Mouse (Mus musculus) hindbrain, embryonic 14.5 days (tissue): ENCODE results near the gene Fam90a1a. TPM values are rescaled to one million over a fixed set of nuclear protein-coding genes. Genes with fewer than 3 reads are reported as not detected.

ENCODE experiments used
- ATAC-seq: fragments of 200-750 bp; cut with Nextera tagmentation; 2 replicates; pipeline ENCODE4 v1.8.0; 2017; ENCODE audit warnings: moderate number of reproducible peaks, mild to moderate bottlenecking, moderate TSS enrichment, moderate library complexity; ENCODE audit not compliant: low FRiP score
- DNase-seq: peaks from one replicate; pipeline ENCODE4 v3.0.0-alpha.2; 2015; ENCODE audit warnings: low spot score
- H3K27ac ChIP-seq: fragments of 300-500 bp; sonication (generic); 2 replicates; pipeline ENCODE4 v1.5.1; 2014; ENCODE audit warnings: mild to moderate bottlenecking, moderate library complexity
- H3K27me3 ChIP-seq: fragments of 300-500 bp; sonication (generic); 2 replicates; pipeline ENCODE4 v1.6.1; 2014; ENCODE audit warnings: mild to moderate bottlenecking, low read length, mixed read lengths; ENCODE audit not compliant: control insufficient read depth, insufficient read depth
- H3K36me3 ChIP-seq: fragments of 300-500 bp; sonication (generic); replicated peaks from 2 replicates; pipeline ENCODE4 v1.6.1; 2014; ENCODE audit not compliant: control insufficient read depth, insufficient read depth
- H3K4me1 ChIP-seq: fragments of 300-500 bp; sonication (generic); replicated peaks from 2 replicates; pipeline ENCODE4 v1.6.1; 2014; ENCODE audit warnings: antibody characterized with exemption, low read length, mixed read lengths; ENCODE audit not compliant: control insufficient read depth, insufficient read depth
- H3K4me2 ChIP-seq: fragments of 300-500 bp; sonication (generic); replicated peaks from 2 replicates; pipeline ENCODE4 v1.6.1; 2014; ENCODE audit warnings: mild to moderate bottlenecking, moderate library complexity
- H3K4me3 ChIP-seq: fragments of 300-500 bp; sonication (generic); replicated peaks from 2 replicates; pipeline ENCODE4 v1.5.1; 2014; ENCODE audit warnings: mild to moderate bottlenecking, low read length
- H3K9ac ChIP-seq: fragments of 300-500 bp; sonication (generic); 2 replicates; pipeline ENCODE4 v1.6.1; 2014
- H3K9me3 ChIP-seq: fragments of 300-500 bp; sonication (generic); 2 replicates; pipeline ENCODE4 v1.6.1; 2016; ENCODE audit warnings: low read length; ENCODE audit not compliant: control insufficient read depth
- WGBS: fragments of 180-500 bp; shearing (Covaris S2); extraction: QIAGEN DNeasy Blood & Tissue Kit; methylation state at CpG from one replicate; pipeline ENCODE4 v1.1.7; 2014; 5-methylcytosine and 5-hydroxymethylcytosine counted together
- polyA plus RNA-seq: library from polyadenylated mRNA; unstranded; fragments of >200 nt; fragmentation: Nextera tagmentation; extraction: Ambion mirVana; gene quantifications from 2 replicates; pipeline ENCODE4 v1.2.1, GENCODE M21; 2014

Gene Fam90a1a
- polyA plus RNA-seq, 1 experiment from 2014 or later: not detected

- no peaks in the 10 kb centered on the region for H3K4me1 ChIP-seq
- no peak overlapping the region for H3K4me2 ChIP-seq
- no peak overlapping the region for H3K4me3 ChIP-seq
- ATAC-seq (no peak), DNase-seq (peak; percentile 78)
- H3K9me3 ChIP-seq: no peaks in the 10 kb centered on the region
- no peaks in the 10 kb centered on the region for H3K27me3 ChIP-seq
- H3K36me3 ChIP-seq: no peaks in the 10 kb centered on the region
- WGBS: 5% methylated on average over 9 of the region's 9 CpGs
- no peak overlapping the region for H3K27ac ChIP-seq
- no peak overlapping the region for H3K9ac ChIP-seq
These were observed 3.2 kb upstream of the Fam90a1a start for GRCm38 (mm10) chr8:21955321-21955720.

DNA sequence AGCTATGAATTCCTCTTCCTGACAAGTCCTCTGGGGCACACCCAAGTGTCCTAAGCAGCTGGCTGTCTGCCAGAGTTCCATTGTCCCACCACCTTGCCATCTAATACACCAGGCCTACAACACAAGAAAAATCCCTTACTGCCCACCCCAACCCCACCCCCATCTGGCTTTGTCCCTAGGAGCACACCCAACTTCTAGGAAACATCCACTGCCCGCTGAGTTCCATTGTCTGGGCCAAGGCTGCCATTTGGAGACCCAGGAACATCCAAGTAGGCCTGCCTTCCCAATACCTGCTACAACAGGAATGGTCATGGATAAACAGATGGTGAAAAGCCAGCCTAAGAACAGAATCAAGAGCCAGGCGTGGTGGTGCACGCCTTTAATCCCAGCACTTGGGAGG lies 2.2 kb upstream of the Fam90a1a start:
- H3K36me3 ChIP-seq: no peaks in the 10 kb centered on the region
- DNase-seq (no peak), ATAC-seq (no peak)
- no peak overlapping the region for H3K4me2 ChIP-seq
- H3K9me3 ChIP-seq: no peaks in the 10 kb centered on the region
- no peak overlapping the region for H3K27ac ChIP-seq
- H3K27me3 ChIP-seq: no peaks in the 10 kb centered on the region
- 79% methylated on average over 3 of the region's 3 CpGs for WGBS
- no peak overlapping the region for H3K4me3 ChIP-seq
- no peaks in the 10 kb centered on the region for H3K4me1 ChIP-seq
- H3K9ac ChIP-seq: no peak overlapping the region

- no peak overlapping the region for H3K9ac ChIP-seq
- no peak overlapping the region for H3K27ac ChIP-seq
- DNase-seq (no peak), ATAC-seq (no peak)
- no peak overlapping the region for H3K4me3 ChIP-seq
- 74% methylated on average over 1 of the region's 1 CpGs for WGBS
- H3K4me2 ChIP-seq: no peak overlapping the region
- no peaks in the 10 kb centered on the region for H3K4me1 ChIP-seq
- H3K27me3 ChIP-seq: no peaks in the 10 kb centered on the region
- H3K9me3 ChIP-seq: no peaks in the 10 kb centered on the region
- no peaks in the 10 kb centered on the region for H3K36me3 ChIP-seq
These were observed 8.1 kb downstream of the Fam90a1a start for GRCm38 (mm10) chr8:21966646-21967045.

DNA sequence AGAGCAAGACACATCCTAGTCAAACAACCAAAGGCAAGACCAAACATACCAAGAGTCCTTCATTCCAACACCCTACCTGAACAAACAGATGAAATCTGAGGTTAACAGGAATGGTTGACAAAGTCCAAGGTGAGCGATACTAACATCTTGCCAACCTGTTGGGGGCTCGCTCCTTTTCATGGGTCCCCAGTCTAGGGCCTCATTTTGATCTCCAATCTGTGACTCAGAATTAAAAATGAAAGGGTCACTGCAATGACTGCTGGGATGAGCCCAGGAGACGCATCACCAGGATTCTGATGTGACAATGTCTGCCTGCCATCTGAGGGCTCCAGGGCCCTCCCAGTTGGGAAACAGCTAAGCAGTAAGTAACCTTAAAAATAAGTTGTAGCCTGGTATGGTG lies 11.0 kb downstream of the Fam90a1a start, which contains the start of gene Ccdc70:
Ccdc70 (plus strand) TSS at position 301 of the 400 bp plus-strand sequence.
- no peaks in the 10 kb centered on the region for H3K9me3 ChIP-seq
- H3K4me1 ChIP-seq: no peaks in the 10 kb centered on the region
- H3K27me3 ChIP-seq: no peaks in the 10 kb centered on the region
- no peaks in the 10 kb centered on the region for H3K36me3 ChIP-seq
- WGBS: 94% methylated on average over 3 of the region's 3 CpGs
- H3K27ac ChIP-seq: no peak within 1 kb of the TSS
- H3K4me3 ChIP-seq: no peak within 1 kb of the TSS
- H3K9ac ChIP-seq: no peak within 1 kb of the TSS
- DNase-seq (no peak), ATAC-seq (no peak)
- no peak within 1 kb of the TSS for H3K4me2 ChIP-seq

DNA sequence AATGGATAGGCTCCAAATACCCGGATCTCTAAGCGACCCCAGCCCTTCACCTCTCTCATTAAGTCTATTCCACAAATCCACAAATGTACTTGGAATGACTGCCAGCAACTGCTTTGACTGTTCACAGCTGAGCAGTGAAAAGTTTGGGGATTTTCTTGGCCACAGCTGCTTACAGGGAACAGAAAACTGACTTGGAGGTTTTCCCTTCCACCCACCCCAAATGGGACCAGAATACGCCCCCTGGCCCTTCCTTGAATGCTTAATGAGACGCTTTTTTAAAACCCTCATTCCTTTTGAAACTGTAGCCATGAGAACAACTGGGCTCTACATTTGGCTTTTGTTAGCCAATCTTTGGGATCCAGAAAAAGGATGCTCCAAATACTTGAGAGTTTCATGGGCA lies 19.7 kb downstream of the Fam90a1a start:
- ATAC-seq (peak; percentile 59; the same call in 1 of the 2 replicates), DNase-seq (no peak)
- no peak overlapping the region for H3K4me2 ChIP-seq
- no peaks in the 10 kb centered on the region for H3K9me3 ChIP-seq
- no peak overlapping the region for H3K9ac ChIP-seq
- H3K4me3 ChIP-seq: no peak overlapping the region
- H3K4me1 ChIP-seq: no peaks in the 10 kb centered on the region
- no peaks in the 10 kb centered on the region for H3K36me3 ChIP-seq
- H3K27ac ChIP-seq: no peak overlapping the region
- no peaks in the 10 kb centered on the region for H3K27me3 ChIP-seq
- 56% methylated on average over 4 of the region's 4 CpGs for WGBS

DNA sequence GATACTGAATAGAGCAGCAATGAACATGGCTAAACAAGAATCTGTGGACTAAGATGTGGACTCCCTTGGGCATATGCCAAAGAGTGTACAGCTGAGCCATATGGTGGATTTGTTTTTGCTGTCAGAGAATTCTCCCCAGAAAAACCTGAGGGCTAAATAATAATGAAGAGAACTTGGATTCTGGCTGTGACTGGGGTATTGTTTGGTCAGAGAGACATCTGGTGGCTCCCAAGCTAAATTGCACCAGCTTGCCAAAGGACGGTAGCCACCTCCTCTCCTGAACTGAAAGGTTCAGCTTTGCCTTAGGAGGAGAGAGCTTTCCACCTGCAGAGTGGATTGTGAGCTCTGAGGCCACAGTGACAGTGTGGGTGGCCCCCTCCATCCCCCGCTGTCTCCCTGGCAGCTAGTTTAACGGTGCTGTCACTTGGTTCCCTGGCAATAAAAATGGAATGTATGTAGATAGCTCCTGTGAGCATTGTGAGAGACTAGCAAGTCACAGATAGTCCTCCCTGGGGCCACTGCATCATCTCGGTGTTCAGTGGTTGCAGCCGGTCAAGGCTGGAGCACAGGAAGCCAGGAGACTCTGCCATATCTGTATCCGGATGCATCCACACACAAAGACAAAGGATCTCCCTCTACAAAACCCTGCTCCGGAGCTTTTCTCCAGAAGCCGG lies 23.3 kb downstream of the Fam90a1a start:
- Histone ChIP-seq H3K4me2 (no peak overlapping the region), H3K9ac (no peak overlapping the region), H3K27ac (no peak overlapping the region), H3K36me3 (no peaks in the 10 kb centered on the region), H3K4me3 (no peak overlapping the region), H3K9me3 (no peaks in the 10 kb centered on the region), H3K27me3 (no peaks in the 10 kb centered on the region), H3K4me1 (no peaks in the 10 kb centered on the region)
- DNase-seq (peak; percentile 59), ATAC-seq (peak; percentile 79)
- WGBS: 55% methylated on average over 8 of the region's 8 CpGs

GRCm38 (mm10) chr8:21992184-21992583 lies 33.7 kb downstream of the Fam90a1a start:
- ATAC-seq (peak; percentile 81), DNase-seq (peak; percentile 61)
- Histone ChIP-seq H3K27me3 (no peaks in the 10 kb centered on the region), H3K9me3 (no peaks in the 10 kb centered on the region), H3K27ac (no peak overlapping the region), H3K4me1 (no peaks in the 10 kb centered on the region), H3K36me3 (no peaks in the 10 kb centered on the region), H3K4me3 (no peak overlapping the region), H3K4me2 (no peak overlapping the region), H3K9ac (no peak overlapping the region)
- WGBS: 25% methylated on average over 6 of the region's 6 CpGs

- ATAC-seq (no peak), DNase-seq (no peak)
- Histone ChIP-seq H3K9ac (no peak overlapping the region), H3K27ac (no peak overlapping the region), H3K4me2 (no peak overlapping the region), H3K4me1 (no peaks in the 10 kb centered on the region), H3K9me3 (no peaks in the 10 kb centered on the region), H3K4me3 (no peak overlapping the region), H3K36me3 (no peaks in the 10 kb centered on the region), H3K27me3 (no peaks in the 10 kb centered on the region)
- 53% methylated on average over 3 of the region's 3 CpGs for WGBS
These were observed 36.7 kb downstream of the Fam90a1a start for GRCm38 (mm10) chr8:21995181-21995580.

DNA sequence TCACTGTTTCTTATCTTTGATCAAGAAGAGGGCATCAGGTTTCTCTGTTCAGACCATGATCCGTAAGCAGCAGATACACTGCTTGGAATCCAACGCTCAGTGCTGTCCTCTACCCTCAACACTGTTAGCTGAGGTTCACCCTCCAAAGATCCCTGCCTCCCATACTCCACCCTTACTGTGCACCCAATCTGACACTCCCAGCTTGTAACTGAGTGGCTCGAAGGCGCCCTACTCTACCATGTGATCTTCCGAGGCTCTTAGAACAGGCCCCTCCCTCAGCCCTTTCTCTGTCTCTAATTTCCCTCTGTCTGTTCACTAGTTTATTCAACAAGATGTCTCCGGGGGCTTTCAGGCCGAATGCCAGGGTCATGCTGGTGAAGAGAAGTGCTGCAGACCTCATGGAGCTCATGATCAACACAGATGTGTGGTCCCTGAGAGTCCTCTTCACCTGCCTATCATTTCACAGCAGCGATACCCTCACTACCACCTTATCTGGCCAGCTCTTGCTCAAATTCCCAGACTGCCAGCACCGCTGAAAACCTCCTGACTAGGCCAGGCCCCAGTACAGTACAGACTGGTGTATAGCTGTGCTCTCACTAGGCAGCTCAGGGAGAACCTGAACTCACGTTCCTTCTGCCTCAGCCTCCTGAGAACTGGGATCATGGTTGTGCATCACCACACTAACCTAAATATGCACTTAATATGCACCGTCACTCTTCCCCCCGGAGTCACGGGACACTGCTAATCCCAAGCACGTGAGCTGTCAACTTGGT lies 46.4 kb downstream of the Fam90a1a start:
- WGBS: 87% methylated on average over 14 of the region's 14 CpGs
- no peak overlapping the region for H3K4me3 ChIP-seq
- H3K27ac ChIP-seq: no peak overlapping the region
- no peaks in the 10 kb centered on the region for H3K36me3 ChIP-seq
- no peak overlapping the region for H3K9ac ChIP-seq
- H3K4me1 ChIP-seq: no peaks in the 10 kb centered on the region
- H3K4me2 ChIP-seq: no peak overlapping the region
- no peaks in the 10 kb centered on the region for H3K27me3 ChIP-seq
- DNase-seq: no peak
- H3K9me3 ChIP-seq: no peaks in the 10 kb centered on the region
- no peak for ATAC-seq
